Mouse (Mus musculus) telencephalon, adult 2 months (tissue): ENCODE results near the gene Map4k5.
A peak's percentile ranks its signal among the peaks of the same experiment; 100 is the strongest.

Source experiments
- DNase-seq: peaks from one replicate; pipeline ENCODE4 v3.0.0-alpha.2; 2011; ENCODE audit warnings: low read depth, low spot score

The Map4k5 gene

GRCm38 (mm10) chr12:69892371-69893251 is at the start of gene Map4k5, which contains the start of gene Atl1:
Gene Map4k5, minus strand, starts transcription at chr12:69893200.
Gene Atl1, plus strand, starts transcription at chr12:69892614.
- DNase-seq, result peak; percentile 74

DNA sequence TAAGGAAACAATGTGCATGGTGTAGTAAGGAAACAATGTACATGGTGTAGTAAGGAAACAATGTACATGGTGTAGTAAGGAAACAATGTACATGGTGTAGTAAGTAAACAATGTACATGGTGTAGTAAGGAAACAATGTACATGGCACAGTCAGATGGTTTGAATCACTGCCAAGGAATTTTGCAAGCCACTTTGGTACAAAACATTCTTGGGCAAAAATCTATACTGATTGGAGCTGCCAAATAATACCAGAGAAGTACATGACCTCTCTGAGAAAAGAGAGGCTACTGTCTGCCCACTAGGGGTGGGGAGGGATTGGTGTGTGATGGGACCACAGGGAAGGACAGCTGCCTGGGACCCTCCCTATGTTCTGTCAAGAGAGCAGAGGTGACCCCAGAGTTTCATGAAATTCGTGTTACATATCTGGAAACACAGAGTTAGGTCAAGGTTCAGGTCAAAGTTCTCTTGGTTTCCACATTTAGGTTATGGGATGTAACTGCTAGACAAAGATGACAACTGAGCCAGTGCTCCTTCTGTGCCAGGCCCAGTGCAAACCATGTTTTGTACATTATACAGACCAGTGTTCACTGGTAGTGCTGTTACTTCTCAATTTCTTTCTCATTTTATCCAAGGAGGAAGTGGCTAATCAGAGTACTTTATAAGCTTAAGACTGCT is 48.8 kb upstream of the Map4k5 start:
- DNase-seq, result no peak

DNA sequence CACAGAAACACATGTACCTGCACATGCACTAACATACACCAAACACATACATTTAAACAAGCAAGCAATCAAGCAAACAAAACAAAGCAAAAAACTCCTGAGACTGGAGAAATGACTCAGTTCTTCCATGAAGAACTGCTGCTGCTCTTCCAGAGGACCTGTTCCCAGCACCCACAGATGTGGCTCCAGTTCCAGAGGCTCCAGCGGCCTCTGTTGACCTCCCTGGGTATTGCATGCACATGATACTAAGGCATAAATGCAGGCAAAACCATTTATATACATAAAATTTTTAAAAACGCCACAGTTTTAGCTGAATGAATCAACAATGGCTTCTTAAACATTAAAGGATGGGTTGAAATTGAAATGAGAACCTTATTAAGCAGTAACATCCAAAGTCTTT is 46.3 kb upstream of the Map4k5 start:
- DNase-seq, result no peak

DNA sequence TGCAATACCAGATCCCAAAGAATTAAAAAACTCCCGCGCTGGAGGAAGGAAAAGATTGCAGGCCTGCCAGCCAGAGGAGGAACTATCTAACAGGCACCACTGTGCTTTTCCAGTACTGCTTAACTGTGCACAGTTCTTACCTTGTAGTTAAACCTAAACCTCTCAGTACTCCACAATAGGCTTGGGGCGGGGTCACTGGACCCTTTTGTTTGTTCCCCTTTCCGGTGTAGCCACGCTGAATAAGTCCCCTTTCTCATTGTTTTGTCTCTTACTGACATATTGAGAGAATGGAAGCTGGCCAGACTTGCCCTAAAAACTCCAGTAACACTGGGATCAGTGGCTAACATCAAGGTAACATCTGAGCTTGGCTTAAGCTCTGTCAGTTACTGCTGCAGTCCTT is 44.7 kb upstream of the Map4k5 start:
- DNase-seq, result no peak

DNA sequence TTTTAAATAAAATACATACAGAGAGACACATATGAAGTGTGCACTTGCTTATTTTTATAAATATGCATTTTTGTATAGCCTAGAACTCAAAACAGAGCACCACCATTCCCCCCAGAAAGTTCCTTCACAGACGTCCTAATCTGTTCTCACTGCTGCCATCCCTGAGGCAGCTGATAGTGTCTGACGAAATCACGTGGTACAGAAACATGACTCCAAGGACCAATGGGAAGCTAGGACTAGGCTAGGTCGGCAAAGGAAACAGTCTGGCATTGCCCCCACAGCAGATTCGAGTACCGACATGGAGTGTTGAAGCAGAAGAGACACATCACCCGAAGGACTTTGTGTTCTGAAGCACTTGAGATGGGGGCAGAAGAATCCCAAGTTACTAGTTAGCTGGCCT is 33.7 kb upstream of the Map4k5 start:
- DNase-seq, result no peak

GRCm38 (mm10) chr12:69924012-69924411 is 31.0 kb upstream of the Map4k5 start:
- no peak for DNase-seq

- no peak for DNase-seq
These were observed 30.6 kb upstream of the Map4k5 start for GRCm38 (mm10) chr12:69923603-69924002.

DNA sequence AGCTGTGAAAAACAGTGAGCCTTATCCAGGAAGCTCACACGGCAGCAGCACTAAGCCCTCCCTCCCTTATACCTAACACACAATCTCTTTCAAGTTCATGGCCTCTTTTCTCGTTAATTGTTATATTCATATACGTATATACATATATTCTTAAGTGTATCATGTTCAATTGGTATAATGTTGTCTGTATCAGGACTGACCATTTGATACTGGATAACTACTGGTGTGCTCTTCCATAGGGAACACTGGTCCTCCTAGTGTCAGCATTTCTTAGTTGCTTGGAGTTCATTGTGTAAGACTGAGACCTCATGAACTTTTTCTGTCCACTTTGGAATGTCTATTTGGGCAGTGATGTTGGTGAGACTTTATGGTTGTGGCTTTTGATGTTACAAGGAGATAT is 30.1 kb upstream of the Map4k5 start:
- no peak for DNase-seq

GRCm38 (mm10) chr12:69922099-69922498 is 29.1 kb upstream of the Map4k5 start:
- DNase-seq, result no peak

DNA sequence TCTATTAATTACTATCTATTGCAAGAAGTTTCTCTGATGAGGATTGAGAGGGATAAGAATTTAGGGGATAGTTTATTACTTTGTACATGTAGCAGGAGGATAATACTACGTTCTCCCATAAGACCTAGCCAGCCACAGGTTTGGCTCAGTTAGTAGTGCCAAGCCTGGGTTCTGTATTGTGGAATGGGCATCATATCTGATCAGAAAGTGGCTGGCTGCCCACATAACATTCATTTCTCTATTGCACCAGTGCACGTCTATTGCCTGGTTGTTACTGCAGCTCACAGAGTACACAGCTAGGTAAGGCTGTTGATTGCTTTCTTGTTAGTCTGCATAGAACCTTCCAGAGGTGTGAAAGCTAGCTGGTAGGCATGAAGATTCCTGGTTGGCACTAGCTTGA is 24.9 kb upstream of the Map4k5 start:
- no peak for DNase-seq

DNA sequence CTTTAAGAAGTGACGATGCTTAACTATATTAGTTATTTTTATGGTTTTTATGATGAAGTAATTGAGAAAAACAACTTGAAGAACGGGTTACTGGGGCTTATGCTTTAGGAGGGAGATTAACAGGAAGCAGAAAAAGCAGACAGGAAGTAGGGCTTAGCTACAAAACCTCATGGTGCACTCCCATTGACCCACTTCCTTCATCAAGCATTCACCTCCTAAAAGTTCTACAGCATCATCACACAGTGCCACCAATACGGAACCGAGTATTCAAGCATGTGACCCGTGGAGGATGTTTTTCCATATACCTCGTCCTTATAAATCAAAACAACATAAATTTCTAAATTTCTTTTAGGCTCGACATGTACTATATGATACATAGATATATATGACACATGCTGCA is 19.7 kb upstream of the Map4k5 start:
- DNase-seq, result no peak

DNA sequence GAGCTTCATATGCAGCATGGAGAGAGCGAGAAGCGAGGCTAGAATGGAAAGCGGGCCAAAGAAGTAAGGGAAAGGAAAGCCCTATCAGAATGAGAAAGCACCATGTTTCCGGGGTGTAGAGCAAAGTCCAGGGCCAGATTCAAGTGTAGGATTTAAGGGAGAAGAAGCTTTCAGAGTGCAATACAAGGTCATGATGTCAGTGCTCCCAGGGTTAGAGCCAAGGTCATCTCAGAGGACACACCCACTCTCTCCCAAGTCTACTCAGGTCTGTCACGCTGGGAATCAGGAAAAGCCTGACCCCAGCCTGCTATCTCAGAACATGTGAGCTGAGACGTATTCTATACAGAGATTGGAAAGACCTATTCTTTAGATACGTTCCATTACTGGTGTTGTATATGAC is 18.9 kb upstream of the Map4k5 start:
- DNase-seq, result no peak

- DNase-seq, result peak; percentile 91
These were observed 15.5 kb upstream of the Map4k5 start for GRCm38 (mm10) chr12:69908511-69908900.

DNA sequence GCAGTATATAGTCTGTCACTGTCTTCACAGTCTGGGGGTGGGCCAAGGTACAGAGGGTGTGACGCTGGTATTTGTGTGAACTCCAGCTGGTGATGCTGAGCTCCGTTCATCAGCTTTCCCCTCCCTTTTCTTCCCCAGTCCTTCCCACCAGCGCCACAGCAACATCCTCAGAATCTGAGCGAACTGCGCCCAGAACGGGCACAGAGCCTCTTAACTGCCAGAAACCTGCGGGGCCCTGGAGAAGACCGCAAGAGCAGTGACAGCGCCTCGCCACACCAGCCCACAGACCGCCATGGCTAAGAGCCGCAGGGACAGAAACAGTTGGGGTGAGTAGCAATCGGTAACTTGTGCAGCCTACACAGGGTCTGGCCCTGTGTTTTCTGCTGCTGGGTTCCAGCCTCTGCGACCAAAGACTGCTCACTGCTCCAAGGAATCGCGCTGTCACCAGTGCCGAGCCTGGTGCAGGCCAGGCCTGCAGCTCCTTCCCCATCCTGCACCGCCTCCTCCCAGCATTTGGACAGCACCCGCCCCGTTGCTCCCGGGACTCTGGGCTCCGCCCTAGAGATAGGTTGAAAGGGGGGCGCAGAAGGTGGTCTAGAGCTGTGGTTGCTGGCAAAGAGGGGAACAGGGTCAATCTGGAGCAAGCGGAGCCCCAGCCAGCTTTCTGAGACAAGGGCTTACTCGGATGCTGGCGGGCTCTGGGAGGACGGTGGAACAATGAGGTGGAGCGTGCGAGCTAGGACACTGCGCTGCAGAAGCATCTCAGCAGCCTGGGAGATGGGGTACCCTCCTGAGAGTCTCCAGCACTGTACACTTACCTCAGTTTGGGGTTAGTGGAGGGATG is 14.9 kb upstream of the Map4k5 start:
- peak; percentile 84 for DNase-seq

- DNase-seq, result peak; percentile 28
These were observed 12.0 kb upstream of the Map4k5 start for GRCm38 (mm10) chr12:69904991-69905390.

GRCm38 (mm10) chr12:69898119-69898518 is 5.1 kb upstream of the Map4k5 start:
- no peak for DNase-seq

GRCm38 (mm10) chr12:69895046-69895445 is 2.0 kb upstream of the Map4k5 start:
- DNase-seq, result no peak

DNA sequence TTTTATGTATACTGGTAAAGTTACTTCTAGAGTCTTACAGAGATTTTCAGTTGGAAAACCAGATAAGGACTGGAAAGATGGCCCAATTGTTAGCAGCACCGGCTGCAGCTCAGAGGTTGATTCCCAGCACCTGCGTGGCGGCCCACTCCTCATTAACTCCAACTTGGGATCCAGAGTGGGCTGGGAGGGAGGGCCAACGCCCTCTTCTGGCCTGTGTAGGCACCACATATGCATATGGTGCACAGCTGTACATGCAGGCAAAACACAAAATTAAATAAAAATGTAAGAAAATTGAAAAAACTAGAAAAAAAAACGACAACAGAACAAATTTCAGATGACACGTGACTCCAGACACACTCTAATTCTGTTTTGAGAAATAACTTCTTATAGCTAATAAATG is 927 bp upstream of the Map4k5 start:
- no peak for DNase-seq

DNA sequence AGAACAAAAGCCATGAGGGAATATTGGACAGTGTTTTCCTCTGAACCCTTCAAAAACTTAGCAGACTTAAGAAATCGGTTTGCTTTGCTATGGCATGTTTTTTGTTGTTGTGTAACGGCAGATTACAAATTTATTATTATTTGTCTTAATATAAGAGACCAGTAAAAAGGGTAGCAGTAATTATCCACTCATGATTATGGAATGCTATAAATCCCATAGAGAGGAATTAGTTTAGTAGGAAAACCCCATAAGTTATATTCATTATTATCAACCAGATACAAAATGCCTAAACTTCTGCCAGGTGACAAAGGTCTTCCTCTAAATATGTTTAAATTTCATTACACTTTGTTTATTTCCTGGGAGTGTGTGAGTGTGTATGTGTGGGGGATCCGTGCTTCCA is 1.3 kb downstream of the Map4k5 start:
- no peak for DNase-seq

- DNase-seq, result no peak
These were observed 2.5 kb downstream of the Map4k5 start for GRCm38 (mm10) chr12:69890476-69890875.

- no peak for DNase-seq
These were observed 2.9 kb downstream of the Map4k5 start for GRCm38 (mm10) chr12:69890051-69890450.

- no peak for DNase-seq
These were observed 4.7 kb downstream of the Map4k5 start for GRCm38 (mm10) chr12:69888345-69888744.
